Mouse (Mus musculus) left cerebral cortex, postnatal 36 days (tissue): ENCODE results near the gene Alox12b. TPM values are rescaled to one million over a fixed set of nuclear protein-coding genes. Genes with fewer than 3 reads are reported as not detected.
A peak's percentile ranks its signal among the peaks of the same experiment; 100 is the strongest.

ENCODE experiments used
- DNase-seq, 2 experiments: peaks; one replicate each; pipeline ENCODE4 v3.0.0; 2021 to 2022; ENCODE audit warnings: low spot score in 2 of 2, mixed read lengths in 1 of 2
- intact Hi-C: fragments of 180-260 bp; cut with DNase I; formaldehyde crosslinking; loops from one replicate; pipeline ENCODE4 v1.15.1; 2025
- total RNA-seq, 2 experiments: library from RNA; stranded (reverse); gene quantifications; 2 replicates each; pipeline ENCODE4 v1.2.3; 2021

Alox12b gene
- 1 to 10 TPM; 6.0 to 6.1 TPM for total RNA-seq

GRCm38 (mm10) chr11:69156800-69157199 is at the start of gene Alox12b:
Gene Alox12b (plus strand): TSS chr11:69156989.
- peak in 1 of 2 experiments; percentile 22 for DNase-seq

GRCm38 (mm10) chr11:69107676-69108075 is 49.1 kb upstream of the Alox12b start:
- intact Hi-C loops: no loop called here
- DNase-seq: no peak

More at GRCm38 (mm10) chr11:69156800-69157199, at the start of gene Alox12b:
- intact Hi-C loops: no loop called here

GRCm38 (mm10) chr11:69108223-69108622 is 48.6 kb upstream of the Alox12b start:
- intact Hi-C loops: no loop called here
- DNase-seq: no peak

- intact Hi-C loops: no loop called here
- peak in 1 of 2 experiments; percentile 9 for DNase-seq
These were observed 47.5 kb upstream of the Alox12b start for GRCm38 (mm10) chr11:69109032-69109900.

GRCm38 (mm10) chr11:69110319-69111046 is 46.3 kb upstream of the Alox12b start:
- peak; percentile 88 for DNase-seq
- intact Hi-C loops: no loop called here

GRCm38 (mm10) chr11:69111051-69111810 is 45.6 kb upstream of the Alox12b start:
- no peak for DNase-seq

GRCm38 (mm10) chr11:69111865-69112264 is 44.9 kb upstream of the Alox12b start:
- DNase-seq: no peak
- intact Hi-C loops: no loop called here

More at GRCm38 (mm10) chr11:69111051-69111810, 45.6 kb upstream of the Alox12b start:
- intact Hi-C loops: no loop called here

- DNase-seq: no peak
- intact Hi-C loops: no loop called here
These were observed 42.8 kb upstream of the Alox12b start for GRCm38 (mm10) chr11:69114018-69114417.

GRCm38 (mm10) chr11:69114621-69115020 is 42.2 kb upstream of the Alox12b start:
- intact Hi-C loops: no loop called here
- no peak for DNase-seq

GRCm38 (mm10) chr11:69116843-69117242 is 39.9 kb upstream of the Alox12b start:
- intact Hi-C loops: no loop called here
- no peak for DNase-seq

- DNase-seq: peak; percentile 54 to 69
- intact Hi-C loops: loop anchor here (2.0 kb wide), 1 partner anchor 19 kb away; no protein-coding TSS in a partner anchor
These were observed 38.8 kb upstream of the Alox12b start for GRCm38 (mm10) chr11:69117737-69118695.

- peak; percentile 80 to 85 for DNase-seq
- intact Hi-C loops: loop anchor here (2.0 kb wide), 1 partner anchor 20 kb away; no protein-coding TSS in a partner anchor
These were observed 38.0 kb upstream of the Alox12b start for GRCm38 (mm10) chr11:69118765-69119164.

- no peak for DNase-seq
- intact Hi-C loops: loop anchor here (2.0 to 5.0 kb wide), 2 partner anchors 21 to 32 kb away; partner anchors contain the start of gene Vamp2
These were observed 37.2 kb upstream of the Alox12b start for GRCm38 (mm10) chr11:69119446-69120155.

GRCm38 (mm10) chr11:69120221-69121000 is 36.4 kb upstream of the Alox12b start, which contains the start of gene Hes7:
Gene Hes7 (plus strand): TSS chr11:69120404.
- intact Hi-C loops: loop anchor here (5.0 kb wide), 1 partner anchor 33 kb away; the partner anchor contains the start of gene Vamp2
- DNase-seq: no peak

- no peak for DNase-seq
- intact Hi-C loops: loop anchor here (5.0 kb wide), 1 partner anchor 34 kb away; the partner anchor contains the start of gene Vamp2
These were observed 35.6 kb upstream of the Alox12b start for GRCm38 (mm10) chr11:69121001-69121740.

GRCm38 (mm10) chr11:69121741-69122335 is 35.0 kb upstream of the Alox12b start:
- DNase-seq: no peak
- intact Hi-C loops: loop anchor here (5.0 kb wide), 1 partner anchor 35 kb away; the partner anchor contains the start of gene Vamp2
